Mouse (Mus musculus) E14TG2a.4 (cell line): Measurements from ENCODE around the gene Mvk.
A peak's percentile ranks its signal among the peaks of the same experiment; 100 is the strongest.

Experiments used
- CTCF ChIP-seq: conservative IDR thresholded peaks from 2 replicates; pipeline ENCODE4 v1.5.1; 2014; ENCODE audit warnings: low read length
- NANOG ChIP-seq: IDR thresholded peaks from 2 replicates; pipeline ENCODE4 v1.6.1; 2014; ENCODE audit warnings: borderline replicate concordance, low read length, mixed read lengths
- POU5F1 ChIP-seq: IDR thresholded peaks from 2 replicates; pipeline ENCODE4 v1.6.1; 2014; ENCODE audit warnings: low read length, borderline replicate concordance

DNA sequence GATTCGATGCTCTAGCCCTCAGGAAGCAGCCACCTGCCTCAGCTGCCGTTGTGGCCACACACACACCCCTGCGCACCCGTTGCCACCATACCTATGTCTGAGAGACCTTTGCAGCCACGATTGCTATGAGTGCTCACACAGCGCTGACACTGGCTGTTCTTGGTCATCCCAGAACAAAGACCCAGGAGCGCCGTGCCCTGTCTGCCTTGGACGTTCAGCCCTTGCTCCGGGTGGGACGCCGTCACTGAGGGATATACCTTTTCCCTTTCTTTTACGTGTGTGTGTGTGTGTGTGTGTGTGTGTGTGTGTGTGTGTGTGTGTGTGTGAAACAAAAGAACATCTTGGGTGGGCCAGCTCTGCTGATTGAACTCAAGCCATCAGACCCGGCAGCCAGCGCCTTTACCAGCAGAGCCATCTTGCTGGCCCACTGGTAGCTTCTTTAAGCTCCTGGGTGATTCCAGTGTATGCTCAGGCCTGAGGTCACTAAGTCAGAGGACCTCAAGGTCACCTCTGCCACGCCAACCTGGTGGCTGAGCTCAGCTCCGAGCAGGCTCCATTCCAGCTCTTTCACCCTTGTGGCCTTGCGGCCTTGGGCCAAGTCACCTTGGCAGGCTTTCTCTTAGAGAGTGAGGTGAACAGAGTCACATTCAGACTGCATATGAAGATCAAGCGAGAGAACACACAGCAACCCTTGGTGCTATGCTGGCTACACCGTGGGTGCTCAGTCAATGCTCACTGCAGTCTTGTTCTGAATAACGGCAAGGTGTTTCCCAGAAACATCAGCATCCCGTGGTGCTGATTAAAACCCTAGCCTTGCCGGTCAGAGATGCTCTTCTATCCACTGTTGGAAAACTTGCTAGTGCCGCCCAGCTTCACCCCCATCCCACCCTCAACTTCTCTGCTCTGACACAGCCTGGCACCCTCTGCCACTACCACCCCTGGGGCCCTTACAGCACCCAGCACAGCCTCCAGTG, 18.3 kb downstream of the Mvk start:
- TF ChIP-seq CTCF (no peak), NANOG (peak; percentile 92), POU5F1 (no peak)
